18 mouse cellular contexts compared by ENCODE assay signal in the genomic region with DNA sequence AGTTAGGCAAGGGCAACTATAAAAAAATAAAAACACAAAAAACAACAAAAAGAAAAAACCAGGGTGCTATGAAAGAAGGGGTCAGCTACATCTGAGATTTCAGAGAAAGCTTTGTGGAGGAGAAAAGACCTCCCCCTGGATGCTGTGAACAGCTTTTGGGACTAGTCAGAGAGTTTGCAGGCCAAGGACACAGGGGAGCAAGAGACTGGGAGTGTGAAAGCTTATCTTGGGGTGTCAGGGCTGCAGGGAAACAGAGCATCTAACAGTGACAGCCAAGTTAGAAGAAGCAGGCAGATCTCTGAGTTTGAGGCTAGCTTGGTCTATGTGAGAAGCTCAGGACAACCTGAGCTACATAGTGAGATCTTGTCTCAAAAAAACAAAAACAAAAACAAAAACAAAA.
"Had no signal": no experiment of that assay in that cellular context is flagged by ENCODE, and none has a peak within 500 bp of the region (broad histone marks: within the 10 kb centered on the region; RNA-seq: fewer than 3 reads in every experiment).

No protein-coding gene starts in this region.

- H3K4me2 ChIP-seq: lung, embryonic 14.5 days; midbrain, embryonic 13.5 days; midbrain, embryonic 15.5 days; neural tube, embryonic 13.5 days; neural tube, embryonic 15.5 days had no signal

- H3K27me3 ChIP-seq: midbrain, embryonic 15.5 days; neural tube, embryonic 13.5 days; neural tube, embryonic 15.5 days had no signal

- DNase-seq: lung, adult 18-20 months; lung, embryonic 14.5 days; lung, postnatal 10 days; lung, postnatal 4 days; retina, postnatal 1 day; right cerebral cortex, adult 18-20 months; right cerebral cortex, postnatal 25 days; right cerebral cortex, postnatal 4 days; spleen, adult 18-20 months; thymus, adult 18-20 months; thymus, postnatal 14 days; thymus, postnatal 36 days had no signal

- H3K9me3 ChIP-seq: midbrain, embryonic 10.5 days; midbrain, embryonic 13.5 days; midbrain, embryonic 15.5 days; neural tube, embryonic 13.5 days; neural tube, embryonic 15.5 days had no signal

- H3K4me3 ChIP-seq: midbrain, embryonic 10.5 days; midbrain, embryonic 13.5 days; midbrain, embryonic 15.5 days; myocyte; neural tube, embryonic 13.5 days; neural tube, embryonic 15.5 days had no signal

- H3K36me3 ChIP-seq: midbrain, embryonic 10.5 days; midbrain, embryonic 13.5 days; midbrain, embryonic 15.5 days; neural tube, embryonic 13.5 days; neural tube, embryonic 15.5 days had no signal

- ATAC-seq: midbrain, embryonic 13.5 days; midbrain, embryonic 15.5 days had no signal

- H3K4me1 ChIP-seq: neural tube, embryonic 13.5 days; neural tube, embryonic 15.5 days had no signal

- H3K9ac ChIP-seq: lung, embryonic 14.5 days; midbrain, embryonic 13.5 days; midbrain, embryonic 15.5 days; neural tube, embryonic 13.5 days; neural tube, embryonic 15.5 days had no signal

- H3K27ac ChIP-seq: midbrain, embryonic 10.5 days; midbrain, embryonic 13.5 days; midbrain, embryonic 15.5 days; neural tube, embryonic 13.5 days; neural tube, embryonic 15.5 days had no signal
